In genomic region chr10:98727130-98727529, GRCm38 (mm10) we compare ENCODE assay signal across 30 mouse cellular contexts.
"Had no signal": no experiment of that assay in that cellular context is flagged by ENCODE, and none has a peak within 500 bp of the region (broad histone marks: within the 10 kb centered on the region; RNA-seq: fewer than 3 reads in every experiment).

No protein-coding gene starts in this region.

- H3K27ac ChIP-seq: heart, embryonic 13.5 days; heart, embryonic 15.5 days; hindbrain, embryonic 10.5 days; hindbrain, embryonic 12.5 days; hindbrain, embryonic 13.5 days; hindbrain, embryonic 14.5 days; hindbrain, embryonic 15.5 days; hindbrain, postnatal 0 days; intestine, embryonic 15.5 days; kidney, embryonic 15.5 days; kidney, postnatal 0 days; layer of hippocampus, adult 2 months; left cerebral cortex, adult 2 months had no signal

- H3K4me3 ChIP-seq: heart, embryonic 12.5 days; heart, embryonic 13.5 days; heart, embryonic 15.5 days; hindbrain, embryonic 10.5 days; hindbrain, embryonic 12.5 days; hindbrain, embryonic 13.5 days; hindbrain, embryonic 15.5 days; intestine, embryonic 15.5 days; kidney, embryonic 15.5 days; layer of hippocampus, adult 2 months; left cerebral cortex, adult 2 months had no signal

- H3K4me1 ChIP-seq: heart, embryonic 12.5 days; heart, embryonic 13.5 days; heart, embryonic 15.5 days; hindbrain, embryonic 10.5 days; hindbrain, embryonic 12.5 days; hindbrain, embryonic 13.5 days; hindbrain, embryonic 15.5 days; intestine, embryonic 15.5 days; kidney, embryonic 15.5 days had no signal

- H3K9ac ChIP-seq: heart, embryonic 12.5 days; heart, embryonic 13.5 days; heart, embryonic 15.5 days; hindbrain, embryonic 12.5 days; hindbrain, embryonic 13.5 days; hindbrain, embryonic 14.5 days; hindbrain, embryonic 15.5 days; intestine, embryonic 15.5 days; kidney, embryonic 15.5 days had no signal

- H3K36me3 ChIP-seq: heart, embryonic 12.5 days; heart, embryonic 13.5 days; heart, embryonic 15.5 days; hindbrain, embryonic 10.5 days; hindbrain, embryonic 12.5 days; hindbrain, embryonic 13.5 days; hindbrain, embryonic 15.5 days; intestine, embryonic 15.5 days; kidney, embryonic 15.5 days had no signal

- H3K27me3 ChIP-seq: heart, embryonic 12.5 days; heart, embryonic 13.5 days; heart, embryonic 15.5 days; hindbrain, embryonic 12.5 days; hindbrain, embryonic 13.5 days; hindbrain, embryonic 15.5 days; intestine, embryonic 15.5 days; kidney, embryonic 15.5 days had no signal

- H3K9me3 ChIP-seq: heart, embryonic 12.5 days; heart, embryonic 13.5 days; heart, embryonic 15.5 days; hindbrain, embryonic 10.5 days; hindbrain, embryonic 12.5 days; hindbrain, embryonic 13.5 days; hindbrain, embryonic 15.5 days; intestine, embryonic 15.5 days; kidney, embryonic 15.5 days had no signal

- DNase-seq: heart, postnatal 10 days; heart, postnatal 14 days; heart, postnatal 36 days; heart, postnatal 4 days; kidney, adult 11 months; kidney, adult 18-20 months; kidney, adult 2 months; kidney, adult 8-10 months; kidney, adult 9 months; kidney, postnatal 10 days; kidney, postnatal 14 days; kidney, postnatal 25 days; kidney, postnatal 36 days; kidney, postnatal 4 days; layer of hippocampus, adult 9-11 months; layer of hippocampus, postnatal 36 days had no signal

- H3K4me2 ChIP-seq: heart, embryonic 12.5 days; heart, embryonic 13.5 days; heart, embryonic 15.5 days; hindbrain, embryonic 12.5 days; hindbrain, embryonic 13.5 days; hindbrain, embryonic 14.5 days; hindbrain, embryonic 15.5 days; intestine, embryonic 15.5 days; kidney, embryonic 15.5 days had no signal
